Mouse (Mus musculus) ovary, adult 18-20 months (tissue): ENCODE measurements around the gene Rab5c.
A peak's percentile ranks its signal among the peaks of the same experiment; 100 is the strongest.

Experiments used
- DNase-seq: peaks from one replicate; pipeline ENCODE4 v3.0.0; 2022; ENCODE audit warnings: low spot score, mixed read lengths

Gene Rab5c

DNA sequence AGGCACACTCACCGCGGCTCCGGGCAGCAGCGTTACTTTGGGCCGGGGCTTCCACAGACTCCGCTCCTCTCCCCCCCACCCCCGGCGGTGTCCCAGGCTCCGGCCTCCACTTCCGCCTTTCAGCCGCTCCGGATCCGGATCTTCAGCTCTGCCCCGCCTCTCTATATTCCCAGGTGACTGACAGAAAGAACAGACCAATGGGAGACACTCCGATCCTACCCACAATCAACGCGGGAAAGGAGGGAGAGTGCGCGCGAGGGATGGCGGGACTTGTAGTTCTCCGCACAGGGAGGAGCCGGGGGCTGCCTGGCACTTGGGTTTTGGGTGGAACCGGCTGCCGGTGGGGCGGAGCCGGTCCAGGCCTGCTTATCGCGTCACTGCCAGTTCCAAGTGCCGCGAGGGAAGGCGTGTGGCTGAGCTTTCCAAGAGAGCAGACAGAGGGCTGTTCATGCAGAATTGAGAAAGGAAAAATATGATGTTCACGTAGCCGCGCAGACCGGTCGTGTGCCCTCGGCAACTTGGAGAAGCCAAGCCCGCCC, at the start of gene Rab5c:
TSS of gene Rab5c (minus strand) at position 150 of the 539 bp plus-strand sequence.
- DNase-seq, result peak; percentile 99

DNA sequence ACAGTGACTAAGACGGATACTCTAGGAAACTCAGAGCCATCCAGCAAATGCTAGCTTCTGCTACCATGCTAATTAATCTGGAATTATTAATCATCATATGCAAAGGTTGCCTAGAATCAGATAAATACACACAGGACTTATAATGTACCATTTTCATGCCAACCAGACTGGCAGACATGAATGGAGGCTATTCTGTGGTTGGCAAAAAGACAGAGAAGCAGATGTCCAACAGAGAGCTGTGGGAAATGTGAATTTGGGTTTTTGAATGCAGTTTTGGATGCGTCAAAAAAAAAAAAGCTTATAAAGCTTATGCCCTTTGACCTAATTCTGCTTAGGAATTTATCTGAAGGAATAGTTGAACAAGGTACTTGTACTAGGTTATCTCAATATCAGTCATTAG, 47.8 kb upstream of the Rab5c start:
- no peak for DNase-seq

- no peak for DNase-seq
Observed at GRCm38 (mm10) chr11:100784286-100784685, 46.3 kb upstream of the Rab5c start.

DNA sequence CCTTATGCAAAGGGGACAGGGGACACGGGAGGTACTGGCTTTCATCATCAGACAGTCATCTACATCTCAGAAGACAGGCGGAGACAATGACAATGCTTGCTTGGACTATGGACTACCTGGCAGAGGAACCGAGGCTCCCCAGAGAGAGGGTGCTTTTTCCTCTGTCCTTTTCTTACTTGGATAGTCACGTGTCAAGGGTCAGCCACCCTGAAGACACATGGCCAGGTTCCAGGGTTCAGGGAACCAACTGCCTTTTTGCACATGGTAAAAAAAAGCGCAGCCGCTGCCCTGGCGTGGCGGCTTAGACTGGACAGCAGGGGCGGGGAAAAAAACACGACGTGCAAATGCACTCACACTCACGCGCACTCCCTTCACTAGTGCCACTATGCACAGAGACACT, 44.6 kb upstream of the Rab5c start:
- DNase-seq, result no peak

DNA sequence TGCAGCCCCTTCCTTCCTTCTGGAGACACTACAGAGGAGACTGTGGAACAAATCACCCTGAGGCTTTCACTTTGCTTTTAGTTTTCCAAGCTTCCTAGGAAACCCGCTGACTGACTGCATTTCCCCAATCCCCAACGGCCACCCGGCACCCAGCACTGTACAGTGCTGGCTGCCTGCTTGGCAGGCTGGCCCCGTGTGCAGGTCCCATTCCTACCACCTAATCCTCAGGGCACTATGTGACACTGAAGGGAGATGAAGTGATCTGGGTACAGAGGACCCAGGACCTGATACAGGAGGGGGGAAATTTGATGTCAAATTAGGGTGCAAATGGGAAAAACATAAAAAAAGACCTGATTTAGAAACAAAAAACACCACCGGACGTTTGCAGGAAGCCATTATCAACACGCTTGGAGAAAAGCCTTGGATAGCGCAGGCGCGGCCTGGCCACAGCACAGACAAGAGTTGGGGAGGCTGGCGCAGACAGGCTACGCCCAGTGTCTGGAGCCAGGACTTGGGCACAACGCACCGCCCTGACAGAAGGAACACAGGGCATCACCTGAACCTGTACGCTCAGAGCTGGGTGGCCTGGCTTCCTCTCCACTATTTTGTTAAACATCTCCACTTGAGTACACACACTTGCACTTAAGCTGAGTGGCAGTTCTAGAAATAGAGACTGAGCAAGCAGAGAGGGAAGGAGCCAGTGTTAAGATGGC, 43.9 kb upstream of the Rab5c start:
- DNase-seq, result no peak

DNA sequence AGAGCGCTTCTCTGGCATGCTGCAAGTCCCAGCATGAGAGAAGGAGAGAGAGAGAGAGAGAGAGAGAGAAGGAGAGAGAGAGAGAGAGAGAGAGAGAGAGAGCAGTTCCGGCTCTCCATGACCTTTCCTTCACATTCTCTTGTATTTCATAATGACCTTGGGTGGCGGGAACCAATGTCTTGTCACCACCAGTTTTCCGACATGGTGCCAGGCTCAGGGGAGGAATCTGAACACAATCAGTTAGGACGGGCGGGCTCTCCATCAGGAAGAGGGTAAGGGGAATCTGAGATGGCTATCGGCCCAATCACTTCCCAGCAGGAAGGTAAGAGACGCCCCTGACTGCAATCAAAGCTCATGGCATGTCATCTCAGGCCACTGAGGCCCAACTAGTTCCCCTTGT, 42.2 kb upstream of the Rab5c start:
- no peak for DNase-seq

DNA sequence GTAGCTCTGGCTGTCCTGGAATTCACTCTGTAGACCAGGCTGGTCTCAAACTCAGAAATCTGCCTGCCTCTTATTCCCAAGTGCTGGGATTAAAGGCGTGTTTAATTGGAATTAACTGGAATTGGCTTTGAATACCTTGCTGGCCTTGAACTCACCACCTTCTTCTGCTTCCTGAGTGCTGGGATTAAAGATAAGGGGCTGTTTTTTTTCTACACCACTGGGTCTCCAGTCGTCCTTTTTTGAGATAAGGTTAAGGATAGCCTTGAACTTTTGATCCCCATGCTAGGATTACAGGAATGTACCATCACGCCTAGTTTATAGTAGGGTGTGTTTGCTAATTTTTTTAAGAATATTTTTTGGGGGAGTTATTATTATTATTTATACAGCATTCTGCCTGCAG, 40.1 kb upstream of the Rab5c start:
- no peak for DNase-seq

DNA sequence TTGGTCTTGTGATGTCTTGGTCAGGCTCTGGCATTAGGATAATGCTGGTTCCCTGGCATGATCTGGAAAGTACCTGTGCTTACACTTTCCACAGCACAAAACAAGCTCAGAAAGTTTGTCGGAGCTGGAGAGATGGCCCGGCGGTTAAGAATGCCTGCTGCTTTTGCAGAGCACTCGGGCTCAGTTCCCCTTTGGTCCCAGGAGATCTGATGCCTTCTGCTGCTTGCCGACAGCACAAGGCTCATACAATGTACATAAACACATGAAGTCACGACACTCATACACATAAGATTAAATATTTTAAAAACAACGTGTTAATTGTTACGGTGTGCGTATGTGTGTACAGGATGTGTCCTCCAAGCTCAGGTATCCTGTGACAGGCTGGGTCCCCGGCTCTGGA, 37.9 kb upstream of the Rab5c start:
- DNase-seq, result no peak

DNA sequence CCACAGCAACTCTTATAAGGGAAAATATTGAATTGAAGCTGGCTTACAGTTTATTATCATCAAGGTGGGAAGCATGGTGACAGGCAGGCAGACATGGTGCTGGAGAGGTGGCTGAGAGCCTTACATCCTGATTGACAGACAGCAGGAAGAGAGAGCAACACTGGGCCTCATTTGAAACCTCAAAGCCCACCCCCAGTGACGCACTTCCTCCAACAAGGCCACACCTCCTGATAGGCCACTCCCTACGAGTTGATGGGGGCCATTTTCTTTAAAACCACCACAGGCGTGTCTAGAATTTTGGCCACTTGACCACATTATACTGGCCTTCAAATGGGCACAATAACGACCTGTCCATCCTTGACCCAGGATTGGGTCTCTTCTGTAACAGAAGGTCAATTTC, 36.2 kb upstream of the Rab5c start:
- no peak for DNase-seq

DNA sequence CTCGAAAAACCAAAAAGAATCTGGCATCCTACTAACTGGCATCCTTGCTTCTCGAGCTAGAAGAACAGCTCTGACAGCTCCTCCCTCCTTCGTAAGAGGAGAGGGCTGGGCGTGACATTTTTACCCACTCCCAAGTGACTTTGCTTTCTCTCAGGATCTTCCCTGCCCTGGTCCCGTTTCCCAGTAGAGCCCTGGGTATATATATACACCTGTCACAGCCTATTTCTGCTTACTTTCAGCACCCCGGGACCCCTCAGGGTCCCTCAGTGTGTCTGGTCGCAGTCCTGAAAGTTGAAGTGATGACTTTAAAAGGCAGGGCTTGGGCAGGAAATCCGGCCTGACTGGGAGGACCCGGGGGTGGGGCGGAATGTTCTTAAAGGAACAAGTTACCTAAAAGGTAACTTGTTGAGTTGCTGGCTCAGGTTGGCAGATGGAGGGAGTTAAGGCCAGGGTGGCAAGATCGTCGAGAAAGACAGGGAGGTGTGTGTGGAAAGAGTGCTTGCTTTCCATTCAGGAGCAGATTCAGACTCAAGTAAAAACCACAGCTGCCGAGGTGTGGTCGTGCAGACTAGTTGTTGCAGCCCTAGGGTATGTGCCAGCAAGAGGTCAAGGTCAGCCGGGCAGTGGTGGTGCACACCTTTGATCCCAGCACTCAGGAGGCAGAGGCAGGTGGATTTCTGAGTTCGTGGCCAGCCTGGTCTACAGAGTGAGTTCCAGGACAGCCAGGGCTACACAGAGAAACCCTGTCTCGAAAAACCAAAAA, 32.8 kb upstream of the Rab5c start, which contains the start of gene Ghdc:
TSS of gene Ghdc (minus strand) at position 312 of the 763 bp plus-strand sequence.
- peak; percentile 69 for DNase-seq

GRCm38 (mm10) chr11:100769980-100770379, 32.0 kb upstream of the Rab5c start:
- DNase-seq, result no peak

- no peak for DNase-seq
Observed at GRCm38 (mm10) chr11:100767871-100768270, 29.9 kb upstream of the Rab5c start.

GRCm38 (mm10) chr11:100766726-100767125, 28.7 kb upstream of the Rab5c start:
- DNase-seq, result no peak

GRCm38 (mm10) chr11:100762831-100763230, 24.8 kb upstream of the Rab5c start, which contains the start of gene Hcrt:
Gene Hcrt, minus strand, starts transcription at chr11:100762931.
- DNase-seq, result no peak

- peak; percentile 62 for DNase-seq
Observed at GRCm38 (mm10) chr11:100761547-100762045, 23.6 kb upstream of the Rab5c start.

- no peak for DNase-seq
Observed at GRCm38 (mm10) chr11:100759611-100760233, 21.7 kb upstream of the Rab5c start, which contains the start of gene Kcnh4. Gene Kcnh4, minus strand, starts transcription at chr11:100759942.

DNA sequence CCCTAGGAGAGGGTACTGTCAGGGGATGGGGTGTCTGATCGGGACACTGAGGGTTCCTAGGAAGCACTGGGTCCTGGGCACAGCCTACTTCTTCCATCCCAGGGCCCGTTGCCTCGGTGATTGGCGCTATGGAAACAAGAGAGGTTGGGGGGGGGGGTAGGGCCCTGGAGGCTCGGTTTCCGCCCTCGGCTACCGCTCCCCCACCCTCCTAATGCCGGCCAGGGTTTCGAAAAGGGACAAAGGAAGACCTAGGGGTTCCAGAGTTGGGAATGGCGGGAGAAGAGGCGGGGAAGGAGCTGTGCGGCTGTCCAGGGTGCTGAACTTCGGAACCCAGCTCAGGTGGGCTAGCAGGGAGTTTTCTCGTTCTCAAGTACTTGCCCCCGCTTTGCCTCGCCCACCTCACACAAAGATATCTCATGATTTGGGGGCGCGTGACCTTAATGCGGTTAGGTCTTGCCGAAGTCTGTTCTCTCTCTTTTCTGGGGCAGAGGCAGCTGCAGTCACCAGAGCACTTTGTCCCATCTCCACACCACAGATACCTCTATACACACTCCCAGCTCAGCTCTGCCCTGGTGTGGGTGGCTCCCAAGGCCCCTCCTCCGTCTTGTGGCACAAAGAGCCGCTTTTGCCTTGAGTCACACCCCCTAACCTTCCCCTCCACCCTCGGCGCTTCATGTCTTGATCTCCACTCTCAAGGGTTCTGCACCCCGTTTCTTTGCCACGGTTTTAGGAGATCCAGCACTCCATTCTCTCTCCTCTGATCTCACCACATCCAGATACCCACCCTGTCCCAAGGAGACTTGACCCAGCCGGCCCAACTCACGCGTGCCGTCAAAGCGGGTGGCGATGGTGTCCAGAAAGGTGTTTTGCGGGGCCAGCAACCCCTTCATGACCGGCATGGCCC, 20.9 kb upstream of the Rab5c start:
- no peak for DNase-seq

DNA sequence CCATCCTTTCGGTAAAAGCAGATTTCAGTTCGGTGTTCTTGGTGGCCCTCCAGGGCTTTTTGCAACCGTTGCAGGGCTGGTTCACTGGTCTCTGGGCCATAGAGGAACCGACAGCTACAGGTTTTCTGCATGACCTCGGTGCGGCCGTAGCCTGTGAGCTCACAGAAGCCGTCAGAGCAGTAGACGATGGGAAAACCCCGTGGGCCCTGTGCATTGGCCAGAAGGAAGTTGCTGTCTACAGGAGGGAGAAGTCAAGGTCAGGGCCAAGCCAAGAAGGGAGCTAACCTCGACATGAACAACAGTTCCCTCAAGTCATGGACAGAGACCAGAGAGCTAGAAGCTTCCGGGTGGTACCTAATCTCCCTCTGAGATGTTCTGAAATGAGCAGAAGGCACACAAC, 19.6 kb upstream of the Rab5c start:
- no peak for DNase-seq

DNA sequence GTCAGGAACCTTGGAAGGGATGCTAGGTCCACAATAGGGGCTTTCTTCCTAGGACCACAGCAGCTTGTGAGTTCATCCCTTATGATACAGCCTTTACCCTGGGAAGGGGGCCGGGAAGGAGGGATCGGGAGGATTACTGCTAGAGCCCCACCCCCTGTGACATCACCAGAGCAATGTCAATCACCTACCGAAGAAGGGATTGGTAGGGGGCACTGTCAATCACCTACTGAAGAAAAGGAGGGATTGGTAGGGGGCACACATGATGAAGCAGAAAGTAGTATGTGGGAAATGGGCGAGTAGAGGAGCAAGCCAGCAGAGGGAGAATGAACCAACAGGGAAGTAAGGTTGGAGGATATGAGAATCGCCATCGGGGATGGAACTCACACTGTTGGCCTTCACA, 18.5 kb upstream of the Rab5c start:
- DNase-seq, result no peak

GRCm38 (mm10) chr11:100754693-100755057, 16.7 kb upstream of the Rab5c start:
- no peak for DNase-seq

GRCm38 (mm10) chr11:100754021-100754692, 16.1 kb upstream of the Rab5c start:
- DNase-seq, result no peak
